Mouse (Mus musculus) heart, embryonic 12.5 days (tissue): ENCODE data around the gene Cd40. TPM values are rescaled to one million over a fixed set of nuclear protein-coding genes. Genes with fewer than 3 reads are reported as not detected.

Experiments used
- ATAC-seq: fragments of 200-750 bp; cut with Nextera tagmentation; 2 replicates; pipeline ENCODE4 v1.8.0; 2017; ENCODE audit warnings: moderate TSS enrichment, moderate library complexity; ENCODE audit not compliant: insufficient number of reproducible peaks, low FRiP score
- H3K27ac ChIP-seq: fragments of 300-500 bp; sonication (generic); 2 replicates; pipeline ENCODE4 v1.5.1; 2016; ENCODE audit warnings: mild to moderate bottlenecking, moderate library complexity; ENCODE audit not compliant: poor library complexity, severe bottlenecking
- H3K27me3 ChIP-seq: fragments of 300-500 bp; sonication (generic); replicated peaks from 2 replicates; pipeline ENCODE4 v1.6.1; 2016; ENCODE audit warnings: mild to moderate bottlenecking, moderate library complexity
- H3K36me3 ChIP-seq: fragments of 300-500 bp; sonication (generic); 2 replicates; pipeline ENCODE4 v1.6.1; 2016; ENCODE audit warnings: mild to moderate bottlenecking, moderate library complexity
- H3K4me1 ChIP-seq: fragments of 300-500 bp; sonication (generic); replicated peaks from 2 replicates; pipeline ENCODE4 v1.6.1; 2016; ENCODE audit warnings: mild to moderate bottlenecking
- H3K4me2 ChIP-seq: fragments of 300-500 bp; sonication (generic); 2 replicates; pipeline ENCODE4 v1.6.1; 2016; ENCODE audit warnings: mild to moderate bottlenecking, moderate library complexity
- H3K4me3 ChIP-seq: fragments of 300-500 bp; sonication (generic); 2 replicates; pipeline ENCODE4 v1.5.1; 2016; ENCODE audit warnings: mild to moderate bottlenecking
- H3K9ac ChIP-seq: fragments of 300-500 bp; sonication (generic); 2 replicates; pipeline ENCODE4 v1.6.1; 2016; ENCODE audit warnings: mild to moderate bottlenecking, moderate library complexity
- H3K9me3 ChIP-seq: fragments of 300-500 bp; sonication (generic); replicated peaks from 2 replicates; pipeline ENCODE4 v1.6.1; 2016; ENCODE audit warnings: mild to moderate bottlenecking, moderate library complexity
- WGBS: fragments of 180-500 bp; shearing (Covaris S2); methylation state at CpG from one replicate; pipeline ENCODE4 v1.1.7; 2016; 5-methylcytosine and 5-hydroxymethylcytosine counted together
- polyA plus RNA-seq: library from polyadenylated mRNA; unstranded; fragments of >200 nt; fragmentation: Nextera tagmentation; extraction: Ambion mirVana; gene quantifications from 2 replicates; pipeline ENCODE4 v1.2.1, GENCODE M21; 2016

Cd40 gene
- polyA plus RNA-seq, 1 experiment from 2014 or later, result 7.2 TPM

DNA sequence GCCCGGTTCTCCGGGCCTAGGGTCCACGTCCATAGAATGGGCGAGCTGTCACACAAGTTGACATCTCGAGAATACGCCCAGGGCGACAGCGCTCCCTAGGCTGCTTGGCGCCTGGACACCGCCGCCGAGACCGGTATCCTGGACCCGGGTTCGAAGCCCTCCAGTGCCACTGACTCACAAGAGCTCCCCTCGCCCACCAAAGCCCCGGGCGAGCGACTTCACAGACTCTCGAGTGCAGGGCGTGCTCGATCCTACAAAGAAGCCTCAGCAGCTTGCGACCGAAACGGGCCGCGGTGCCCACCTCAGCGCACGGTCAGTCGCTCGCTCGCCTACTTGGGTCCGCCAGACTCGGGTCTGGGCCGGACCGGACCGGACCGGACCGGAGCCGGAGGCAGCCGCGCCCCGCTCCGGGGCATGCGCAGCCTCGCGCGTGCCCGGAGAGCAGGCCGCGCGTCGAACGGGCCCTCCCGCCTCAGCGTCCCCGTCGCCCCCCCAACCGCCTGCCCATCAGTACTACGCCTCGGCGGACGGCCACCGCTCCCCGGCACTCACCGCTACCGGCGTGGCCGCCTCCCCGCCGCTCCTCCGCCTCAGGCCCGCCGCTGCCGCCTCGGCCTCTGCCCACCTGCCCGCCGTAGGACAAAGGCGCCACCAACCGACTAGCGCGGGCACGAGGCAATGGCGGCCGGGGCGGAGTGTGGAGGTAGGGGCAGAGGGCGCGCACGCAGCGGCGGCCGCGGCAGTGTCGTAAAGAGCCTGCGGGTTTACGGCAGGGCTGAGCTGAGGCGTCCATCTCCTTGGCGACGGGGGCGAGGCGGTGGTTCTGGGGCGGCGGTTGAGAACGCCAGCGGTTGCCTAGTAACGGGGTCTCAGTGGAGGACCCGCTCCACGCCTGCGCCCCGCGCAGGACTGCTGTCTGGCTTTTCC is 21.0 kb upstream of the Cd40 start, which contains the start of gene Ncoa5:
Ncoa5 (minus strand) TSS at position 737 of the 927 bp plus-strand sequence.
- no peaks in the 10 kb centered on the region for H3K9me3 ChIP-seq
- H3K27ac ChIP-seq, result peak within 1 kb of the TSS; percentile 60
- H3K36me3 ChIP-seq, result no peaks in the 10 kb centered on the region
- peak within 1 kb of the TSS; percentile 85 for H3K4me3 ChIP-seq
- H3K27me3 ChIP-seq, result no peaks in the 10 kb centered on the region
- ATAC-seq, result peak; percentile 96
- peak within 1 kb of the TSS; percentile 81 for H3K4me2 ChIP-seq
- peak within 1 kb of the TSS; percentile 92 for H3K9ac ChIP-seq
- peaks cover 19% of the 10 kb centered on the region for H3K4me1 ChIP-seq
- under 1% methylated on average over 111 of the region's 111 CpGs for WGBS

GRCm38 (mm10) chr2:165035058-165035431 is 20.4 kb upstream of the Cd40 start:
- 46% methylated on average over 5 of the region's 5 CpGs for WGBS
- Histone ChIP-seq H3K27ac (no peak overlapping the region), H3K9me3 (no peaks in the 10 kb centered on the region), H3K4me2 (peak overlapping the region; percentile 81), H3K27me3 (no peaks in the 10 kb centered on the region), H3K36me3 (no peaks in the 10 kb centered on the region), H3K9ac (no peak overlapping the region), H3K4me1 (peaks cover 19% of the 10 kb centered on the region), H3K4me3 (peak overlapping the region; percentile 85)
- ATAC-seq, result no peak

DNA sequence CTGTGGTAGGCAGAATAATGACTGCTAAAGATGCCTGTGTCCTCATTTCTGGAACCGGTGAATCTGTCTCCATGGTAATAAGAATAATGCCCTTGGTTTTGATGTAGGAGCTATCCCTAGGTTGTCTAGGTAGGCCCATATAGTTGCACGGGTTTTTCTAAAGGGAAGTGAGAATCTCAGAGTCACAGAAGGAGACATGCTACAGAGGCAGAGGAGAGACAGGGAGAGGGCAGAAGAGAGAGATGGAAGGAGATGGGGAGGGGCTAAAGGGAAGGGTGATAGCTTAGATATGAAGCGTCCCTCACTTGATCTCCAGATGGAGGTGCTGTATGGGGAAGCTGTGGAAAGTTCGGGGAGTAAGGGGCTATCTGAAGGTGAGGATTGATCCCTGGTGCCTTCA is 18.0 kb upstream of the Cd40 start:
- Histone ChIP-seq H3K27ac (no peak overlapping the region), H3K9ac (no peak overlapping the region), H3K4me2 (no peak overlapping the region), H3K4me3 (no peak overlapping the region), H3K36me3 (no peaks in the 10 kb centered on the region), H3K27me3 (no peaks in the 10 kb centered on the region), H3K9me3 (no peaks in the 10 kb centered on the region), H3K4me1 (peaks cover 17% of the 10 kb centered on the region)
- WGBS, result 57% methylated on average over 4 of the region's 4 CpGs
- ATAC-seq, result no peak

DNA sequence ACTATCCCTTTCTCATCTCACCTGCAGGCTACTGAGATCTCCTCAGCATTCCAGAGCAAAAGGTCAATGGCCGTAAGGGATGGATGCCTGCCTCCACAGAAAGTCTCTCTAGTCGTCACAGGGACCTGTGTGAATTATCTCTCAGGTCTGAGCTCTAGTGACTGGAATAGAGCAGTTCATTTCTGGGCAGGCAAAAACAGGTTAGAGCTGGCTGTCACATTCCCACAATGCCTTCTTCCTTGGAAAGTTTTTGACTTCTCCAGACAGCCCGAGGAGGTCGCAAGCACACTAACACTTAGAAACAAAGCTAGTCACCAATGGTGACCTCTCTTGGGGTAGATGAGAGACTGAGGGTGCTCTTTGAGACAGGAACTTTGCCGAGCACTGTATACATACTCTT is 13.3 kb upstream of the Cd40 start:
- Histone ChIP-seq H3K9me3 (no peaks in the 10 kb centered on the region), H3K9ac (no peak overlapping the region), H3K36me3 (no peaks in the 10 kb centered on the region), H3K4me1 (no peaks in the 10 kb centered on the region), H3K27me3 (no peaks in the 10 kb centered on the region), H3K4me2 (no peak overlapping the region), H3K27ac (no peak overlapping the region), H3K4me3 (no peak overlapping the region)
- ATAC-seq, result no peak
- WGBS, result 63% methylated on average over 5 of the region's 5 CpGs

GRCm38 (mm10) chr2:165043090-165043636 is 12.3 kb upstream of the Cd40 start:
- H3K4me1 ChIP-seq, result no peaks in the 10 kb centered on the region
- no peak overlapping the region for H3K9ac ChIP-seq
- peak overlapping the region; percentile 4; the same call in 1 of the 2 replicates for H3K4me2 ChIP-seq
- H3K27ac ChIP-seq, result no peak overlapping the region
- WGBS, result 36% methylated on average over 17 of the region's 17 CpGs
- no peak overlapping the region for H3K4me3 ChIP-seq
- H3K27me3 ChIP-seq, result no peaks in the 10 kb centered on the region
- no peak for ATAC-seq
- H3K9me3 ChIP-seq, result no peaks in the 10 kb centered on the region
- no peaks in the 10 kb centered on the region for H3K36me3 ChIP-seq

GRCm38 (mm10) chr2:165043729-165044128 is 11.7 kb upstream of the Cd40 start:
- H3K4me2 ChIP-seq, result no peak overlapping the region
- H3K36me3 ChIP-seq, result no peaks in the 10 kb centered on the region
- H3K27me3 ChIP-seq, result no peaks in the 10 kb centered on the region
- H3K4me1 ChIP-seq, result no peaks in the 10 kb centered on the region
- 62% methylated on average over 2 of the region's 2 CpGs for WGBS
- ATAC-seq, result no peak
- H3K9ac ChIP-seq, result no peak overlapping the region
- H3K4me3 ChIP-seq, result no peak overlapping the region
- no peak overlapping the region for H3K27ac ChIP-seq
- no peaks in the 10 kb centered on the region for H3K9me3 ChIP-seq

GRCm38 (mm10) chr2:165049044-165049443 is 6.4 kb upstream of the Cd40 start:
- WGBS, result 52% methylated on average over 5 of the region's 5 CpGs
- no peak for ATAC-seq
- Histone ChIP-seq H3K27ac (no peak overlapping the region), H3K9me3 (no peaks in the 10 kb centered on the region), H3K4me3 (no peak overlapping the region), H3K27me3 (0 out of 2 replicates have a peak, but pooled peaks cover 17% of the 10 kb centered on the region), H3K36me3 (no peaks in the 10 kb centered on the region), H3K4me1 (no peaks in the 10 kb centered on the region), H3K4me2 (no peak overlapping the region), H3K9ac (no peak overlapping the region)

GRCm38 (mm10) chr2:165050826-165051548 is 4.4 kb upstream of the Cd40 start:
- Histone ChIP-seq H3K36me3 (no peaks in the 10 kb centered on the region), H3K9ac (no peak overlapping the region), H3K4me1 (peaks cover 13% of the 10 kb centered on the region), H3K27me3 (0 out of 2 replicates have a peak, but pooled peaks cover 17% of the 10 kb centered on the region), H3K27ac (no peak overlapping the region), H3K9me3 (no peaks in the 10 kb centered on the region), H3K4me3 (no peak overlapping the region), H3K4me2 (no peak overlapping the region)
- 62% methylated on average over 18 of the region's 18 CpGs for WGBS
- no peak for ATAC-seq

DNA sequence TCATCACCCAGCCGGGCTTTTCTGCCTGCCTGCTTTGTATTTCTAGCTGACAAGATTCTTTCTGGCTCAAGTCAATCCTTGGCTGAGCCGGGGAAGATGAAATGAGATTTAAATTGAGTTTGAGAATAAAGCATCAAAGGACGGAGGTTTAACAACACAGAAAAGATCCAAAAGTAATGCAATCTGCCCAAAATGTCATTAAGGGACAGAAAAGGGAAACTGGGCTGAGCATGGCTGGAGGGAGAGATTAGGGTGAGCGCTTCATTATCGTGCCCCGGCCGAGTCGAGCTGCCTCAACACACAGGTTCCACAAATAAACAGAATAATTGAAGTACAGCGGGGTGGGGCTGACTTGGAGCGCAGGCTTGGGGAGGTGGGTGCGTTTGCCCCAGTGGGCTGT is 3.9 kb upstream of the Cd40 start:
- Histone ChIP-seq H3K4me2 (no peak overlapping the region), H3K4me3 (no peak overlapping the region), H3K36me3 (no peaks in the 10 kb centered on the region), H3K27me3 (peaks cover 17% of the 10 kb centered on the region; the same call in 1 of the 2 replicates), H3K9ac (no peak overlapping the region), H3K4me1 (peaks cover 19% of the 10 kb centered on the region), H3K9me3 (no peaks in the 10 kb centered on the region), H3K27ac (no peak overlapping the region)
- 38% methylated on average over 11 of the region's 11 CpGs for WGBS
- no peak for ATAC-seq

DNA sequence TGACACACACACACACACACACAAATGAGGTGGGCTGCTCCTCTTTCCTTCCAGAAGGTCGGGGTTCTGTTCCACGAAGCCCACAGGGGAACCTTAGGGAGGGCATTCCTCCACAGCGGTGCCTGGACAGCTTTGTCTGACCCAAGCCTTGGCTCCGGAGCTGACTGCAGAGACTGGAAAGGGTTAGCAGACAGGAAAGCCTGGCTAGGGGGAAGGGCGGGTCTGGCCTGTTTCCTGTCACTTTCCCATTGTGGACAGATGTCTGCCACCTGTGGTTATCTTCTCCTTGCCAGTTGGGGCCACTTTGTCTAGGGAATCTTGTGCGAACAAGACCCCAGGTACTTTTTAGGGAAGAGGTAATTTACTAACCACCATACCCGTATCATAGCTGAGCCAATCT is 478 bp downstream of the Cd40 start:
- ATAC-seq, result no peak; the same call in 1 of the 2 replicates
- Histone ChIP-seq H3K27ac (no peak overlapping the region), H3K4me1 (peaks cover 20% of the 10 kb centered on the region), H3K9ac (peak overlapping the region; percentile 43), H3K36me3 (no peaks in the 10 kb centered on the region), H3K4me2 (peak overlapping the region; percentile 76), H3K4me3 (peak overlapping the region; percentile 46), H3K9me3 (no peaks in the 10 kb centered on the region), H3K27me3 (peaks cover 13% of the 10 kb centered on the region)
- 2% methylated on average over 7 of the region's 7 CpGs for WGBS
